Mouse (Mus musculus): ENCODE data around the gene Rims3.

Gene Rims3

GRCm38 (mm10) chr4:120854588-120855319 is at the start of gene Rims3:
Gene Rims3 (plus strand): TSS chr4:120854816.
- DNase-seq (ENCODE audit: low spot score in 2 of 2): no peak

DNA sequence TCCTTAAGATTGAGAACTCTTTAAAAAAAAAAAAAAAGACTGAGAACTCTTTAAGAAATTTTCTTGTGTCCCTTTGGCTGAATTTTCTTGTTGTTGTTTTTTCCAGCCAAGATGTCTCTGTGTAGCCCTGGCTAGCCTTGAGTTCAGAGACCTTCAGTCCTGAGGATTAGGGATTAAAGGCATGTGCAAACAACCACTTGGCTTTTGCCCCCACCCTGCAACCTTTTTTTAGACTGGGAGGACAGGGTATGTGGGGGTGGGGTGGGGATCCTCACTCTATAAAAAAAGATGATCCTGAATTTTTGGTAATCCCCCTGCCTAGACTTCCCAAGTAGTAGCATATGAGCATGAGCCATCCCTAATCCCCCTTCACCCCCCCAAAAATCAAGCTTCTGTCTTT is 48.8 kb upstream of the Rims3 start:
- DNase-seq (ENCODE audit: low spot score in 2 of 2): no peak

- no peak for DNase-seq (ENCODE audit: low spot score in 2 of 2)
Observed at GRCm38 (mm10) chr4:120813762-120814161, 40.9 kb upstream of the Rims3 start.

- peak in 1 of 2 experiments; percentile 29 for DNase-seq (ENCODE audit: low spot score in 2 of 2)
Observed at GRCm38 (mm10) chr4:120814171-120814570, 40.4 kb upstream of the Rims3 start.

DNA sequence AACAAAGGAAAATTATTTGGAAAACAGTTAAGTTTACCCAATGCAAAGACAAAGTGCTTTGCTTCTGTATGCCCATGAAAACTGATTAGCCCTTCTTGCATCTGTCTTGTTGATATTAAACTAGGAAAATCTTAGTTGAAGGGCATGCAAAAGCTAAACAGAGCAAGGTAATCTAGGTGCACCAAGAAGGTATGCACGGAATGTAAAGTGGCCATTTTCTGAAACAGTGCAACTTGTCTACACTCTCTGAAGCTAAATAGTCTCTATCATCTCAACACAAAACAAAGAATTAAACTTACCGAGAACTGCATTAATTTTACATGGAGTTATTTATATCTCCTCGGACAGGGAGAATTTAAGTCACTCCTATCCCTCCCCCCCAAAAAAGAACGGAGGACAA is 39.5 kb upstream of the Rims3 start:
- DNase-seq (ENCODE audit: low spot score in 2 of 2): no peak

- DNase-seq (ENCODE audit: low spot score in 2 of 2): peak; percentile 92 to 95
Observed at GRCm38 (mm10) chr4:120815622-120816334, 38.8 kb upstream of the Rims3 start.

DNA sequence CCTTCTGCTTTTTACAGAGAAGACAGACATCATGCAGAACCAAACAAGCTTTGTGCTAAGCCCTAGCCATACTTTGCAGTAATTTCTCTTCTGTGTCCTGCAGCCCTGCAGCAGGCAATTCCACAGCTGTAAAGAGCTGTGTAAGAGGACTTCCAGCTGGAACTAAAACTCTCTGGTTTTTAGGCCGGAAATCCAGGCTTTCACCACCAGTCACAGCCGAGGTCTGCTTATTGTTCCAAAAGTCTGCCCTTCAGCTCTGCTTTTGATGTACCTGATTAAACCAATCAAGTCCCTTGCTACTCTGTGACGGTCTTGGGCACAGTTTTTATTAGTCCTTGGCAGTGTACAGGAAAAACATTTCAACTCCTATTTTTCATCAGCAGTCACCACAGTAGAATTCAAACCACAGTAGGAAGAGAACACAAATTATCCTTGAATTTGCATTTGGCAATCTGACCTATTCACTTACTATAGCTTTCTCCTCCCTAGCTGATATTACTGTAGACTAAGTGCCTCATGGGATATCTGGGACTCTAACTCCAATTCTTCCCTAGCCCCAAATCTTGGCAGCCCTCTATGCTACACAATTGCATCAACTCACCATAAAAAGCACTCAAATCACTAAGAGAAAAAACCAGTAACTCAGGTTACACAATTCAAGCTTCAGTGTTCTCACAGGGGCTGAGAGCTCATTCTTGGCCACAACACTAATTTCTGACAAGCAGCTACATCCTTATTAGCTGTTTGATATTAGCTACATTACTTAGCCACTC is 37.4 kb upstream of the Rims3 start:
- peak; percentile 40 to 49 for DNase-seq (ENCODE audit: low spot score in 2 of 2)

DNA sequence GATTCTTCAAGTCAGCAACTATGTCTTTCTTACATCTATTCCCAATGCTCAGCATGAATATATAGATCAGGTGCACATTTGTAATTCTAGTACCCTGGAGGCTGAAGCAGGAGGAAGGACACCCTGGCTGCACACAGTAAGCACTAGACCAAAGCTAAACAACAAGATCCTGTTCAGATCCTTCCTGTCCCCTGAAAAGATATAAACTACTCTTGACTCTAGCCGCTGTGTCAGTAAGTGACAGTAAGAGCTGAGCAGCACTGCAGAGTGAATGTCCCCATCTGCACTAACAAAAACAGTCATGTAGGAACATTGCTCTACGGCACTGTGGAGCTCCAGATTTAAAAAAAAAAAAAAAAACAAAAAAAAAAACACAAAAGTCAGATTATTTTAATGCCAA is 36.7 kb upstream of the Rims3 start:
- no peak for DNase-seq (ENCODE audit: low spot score in 2 of 2)

GRCm38 (mm10) chr4:120819296-120819695 is 35.3 kb upstream of the Rims3 start:
- no peak for DNase-seq (ENCODE audit: low spot score in 2 of 2)

DNA sequence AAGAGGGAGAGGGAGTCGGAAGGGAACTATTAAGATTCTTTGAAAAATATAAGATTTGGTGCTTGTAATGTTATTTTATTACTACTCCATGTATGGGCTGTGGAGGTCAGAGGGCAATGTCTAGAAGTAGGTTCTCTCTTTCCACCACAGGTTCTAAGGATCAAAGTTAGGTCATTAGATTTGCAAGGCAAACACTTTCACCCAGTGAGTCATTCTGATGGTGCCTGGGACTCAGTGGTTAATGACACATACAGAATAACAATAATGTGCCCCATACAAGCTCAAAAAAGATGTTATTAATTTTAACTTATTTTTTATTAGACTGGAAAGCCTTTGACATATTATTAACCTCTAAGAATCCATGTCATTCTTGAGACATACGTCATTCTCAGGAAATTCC is 34.7 kb upstream of the Rims3 start:
- no peak for DNase-seq (ENCODE audit: low spot score in 2 of 2)

DNA sequence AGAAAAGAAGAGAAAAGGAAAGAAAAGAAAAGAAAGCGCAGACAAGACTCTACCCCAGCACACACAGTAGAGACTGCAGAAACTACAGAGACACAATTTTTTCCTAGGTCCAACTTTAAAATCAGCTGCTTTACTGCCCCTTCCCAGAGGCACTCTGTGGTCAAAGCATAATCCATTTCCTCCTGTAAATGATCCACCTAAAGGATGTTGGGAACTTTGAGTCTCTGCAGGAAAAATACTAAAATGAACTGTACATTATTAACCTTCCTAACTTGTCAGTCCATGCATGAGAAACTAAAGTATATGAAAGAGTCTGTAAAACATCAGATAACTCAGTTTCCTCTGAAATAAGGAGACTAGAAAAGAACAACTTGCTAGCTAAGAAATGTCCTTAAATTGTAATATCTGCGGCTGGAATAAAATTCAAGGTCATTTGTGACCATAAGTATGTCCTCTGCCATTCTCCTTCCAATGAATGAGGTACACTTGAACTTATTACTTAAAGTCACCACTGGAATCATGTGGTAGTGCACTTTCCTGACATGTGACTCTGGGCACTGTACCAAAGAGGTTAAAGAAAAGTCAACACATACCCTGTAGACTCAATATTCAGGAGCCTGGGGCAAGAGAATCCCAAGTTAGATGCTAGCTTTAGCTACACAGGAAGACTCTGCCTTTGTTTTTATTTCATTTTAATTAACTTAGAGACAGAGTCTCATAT is 32.3 kb upstream of the Rims3 start:
- no peak for DNase-seq (ENCODE audit: low spot score in 2 of 2)

- DNase-seq (ENCODE audit: low spot score in 2 of 2): peak; percentile 95
Observed at GRCm38 (mm10) chr4:120825100-120825553, 29.5 kb upstream of the Rims3 start.

DNA sequence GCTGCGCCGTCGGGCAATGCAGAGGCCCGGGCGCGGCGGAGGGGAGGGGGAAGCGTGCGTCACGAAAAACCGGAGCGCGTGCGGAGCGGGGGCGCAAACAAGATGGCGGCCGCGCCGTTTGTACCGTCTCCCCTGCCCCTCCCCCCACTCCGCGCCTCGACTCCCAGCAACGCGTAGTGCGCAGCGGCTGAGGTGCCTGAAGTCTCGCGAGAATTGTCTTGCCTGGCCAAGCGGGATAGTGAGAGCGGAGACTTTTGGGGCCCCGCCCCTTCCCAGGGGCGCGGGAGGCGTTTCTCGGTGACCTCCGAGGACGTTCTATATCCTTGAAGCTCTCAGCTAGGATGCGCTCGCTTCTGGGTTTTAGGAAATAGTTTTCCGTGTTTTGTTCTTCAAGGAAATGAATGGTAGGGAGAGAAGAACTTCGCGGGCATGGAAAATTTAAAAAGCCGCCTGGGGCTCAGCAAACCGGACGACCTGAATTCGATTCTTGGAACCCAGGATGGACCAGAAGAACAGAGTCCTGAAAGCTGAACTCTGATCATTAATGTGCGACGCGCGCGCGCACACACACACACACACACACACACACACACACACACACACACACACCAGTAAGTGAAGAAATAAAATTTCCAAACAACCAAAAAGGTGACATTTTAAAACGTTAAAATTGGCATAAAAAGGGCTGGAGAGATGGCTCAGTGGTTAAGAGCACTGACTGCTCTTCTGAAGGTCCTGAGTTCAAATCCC is 28.9 kb upstream of the Rims3 start:
- DNase-seq (ENCODE audit: low spot score in 2 of 2): peak; percentile 96 to 97

DNA sequence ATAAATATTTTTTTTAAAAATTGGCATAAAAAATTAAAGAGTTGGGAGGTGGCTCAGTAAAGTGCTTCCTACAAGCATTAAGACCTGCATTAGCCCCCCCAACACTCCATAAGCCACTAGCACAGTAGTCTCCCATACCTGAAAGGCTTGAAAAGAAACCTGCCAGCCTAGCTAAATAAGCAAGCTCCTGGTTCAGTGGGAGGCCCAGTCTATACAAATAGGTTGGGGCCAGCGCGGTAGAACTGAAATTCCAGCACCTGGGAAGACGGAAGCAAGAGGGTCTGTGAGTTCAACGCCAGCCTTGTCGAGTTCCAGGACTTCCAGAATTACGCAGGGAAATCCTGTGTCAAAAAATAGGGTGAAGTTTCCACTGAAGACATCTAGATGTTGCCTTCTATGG is 28.2 kb upstream of the Rims3 start:
- no peak for DNase-seq (ENCODE audit: low spot score in 2 of 2)

- DNase-seq (ENCODE audit: low spot score in 2 of 2): no peak
Observed at GRCm38 (mm10) chr4:120830767-120831166, 23.8 kb upstream of the Rims3 start.

DNA sequence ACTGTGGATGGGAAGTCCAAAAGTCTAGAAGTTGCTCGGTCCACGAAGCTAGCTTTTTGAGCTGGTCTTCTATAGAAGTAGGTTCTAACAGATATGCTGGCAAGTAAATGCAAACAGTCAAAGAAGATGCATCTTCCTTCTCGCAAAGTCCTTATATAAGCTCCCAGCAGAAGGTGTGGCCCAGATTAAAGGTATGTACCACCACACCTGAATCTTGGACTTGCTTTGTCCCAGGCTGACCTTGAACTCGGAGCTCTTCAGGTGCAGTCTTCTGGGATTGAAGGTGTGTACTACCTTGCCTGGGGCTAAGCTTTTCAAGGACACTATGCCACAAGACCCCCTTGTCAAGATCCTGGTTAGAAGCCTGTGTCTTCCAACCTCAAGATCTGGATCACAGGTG is 23.1 kb upstream of the Rims3 start, which contains the start of gene Nfyc:
Gene Nfyc (minus strand): TSS at position 101 of the 400 bp plus-strand sequence.
- DNase-seq (ENCODE audit: low spot score in 2 of 2): no peak

DNA sequence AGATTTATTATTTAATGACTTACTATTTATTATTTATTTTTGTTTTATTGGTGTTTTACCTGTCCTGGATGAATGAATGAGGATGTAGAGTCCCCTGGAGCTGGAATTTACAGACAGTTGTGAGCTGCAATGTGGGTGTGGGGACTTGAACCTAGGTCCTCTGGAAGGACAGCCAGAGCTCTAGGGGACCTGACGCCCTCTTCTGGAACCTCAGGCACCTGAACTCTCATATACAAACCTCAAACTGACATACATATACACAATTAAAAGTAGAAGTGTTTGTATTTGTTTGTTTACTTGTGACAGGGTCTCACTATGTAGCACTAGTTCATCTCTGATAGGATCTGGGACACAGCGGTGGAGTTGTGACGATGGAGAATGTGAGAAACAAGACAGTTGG is 13.3 kb upstream of the Rims3 start:
- DNase-seq (ENCODE audit: low spot score in 2 of 2): no peak

- DNase-seq (ENCODE audit: low spot score in 2 of 2): no peak
Observed at GRCm38 (mm10) chr4:120844423-120845082, 10.1 kb upstream of the Rims3 start.

- no peak for DNase-seq (ENCODE audit: low spot score in 2 of 2)
Observed at GRCm38 (mm10) chr4:120845098-120845497, 9.5 kb upstream of the Rims3 start.

DNA sequence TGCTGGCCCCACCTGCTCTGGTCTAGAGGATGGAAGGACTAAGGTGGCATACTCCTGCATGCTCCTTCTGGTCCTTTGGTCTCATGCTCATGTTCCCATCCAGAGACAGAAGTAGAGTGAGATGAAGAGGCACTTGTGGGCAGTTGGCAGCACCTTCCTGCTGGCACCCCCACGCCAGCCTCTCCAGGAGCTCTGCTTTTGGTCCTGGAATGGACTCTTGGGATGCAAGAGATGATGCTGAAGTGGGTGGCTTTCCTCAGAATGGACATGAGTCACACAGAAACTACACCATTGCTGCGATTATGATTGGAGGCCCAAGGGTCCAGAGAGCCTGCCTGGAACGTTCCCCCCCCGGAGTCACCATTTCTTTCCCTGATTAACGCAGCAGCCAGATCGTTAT is 5.7 kb upstream of the Rims3 start:
- DNase-seq (ENCODE audit: low spot score in 2 of 2): no peak

Data from heart, adult 9 months (tissue).